Mouse (Mus musculus): ENCODE results near the gene Trpc4ap.

GRCm38 (mm10) chr2:155707251-155707650 is 15.1 kb upstream of the Trpc4ap start:
- TF ChIP-seq TAL1 (IDR thresholded peaks at IDR 0.05; ENCODE audit: low read length) (no peak), ZNF384 (IDR thresholded peaks at IDR 0.05; ENCODE audit: low read depth, low read length) (no peak), CTCF (IDR thresholded peaks at IDR 0.05 in 2 of 3, conservative IDR thresholded peaks at IDR 0.05 in 1 of 3; ENCODE audit: control insufficient read depth in 1 of 3, insufficient read depth in 1 of 3, low read depth in 2 of 3, low read length in 3 of 3, poor library complexity in 1 of 3, severe bottlenecking in 1 of 3) (no peak), EP300 (IDR thresholded peaks at IDR 0.05; ENCODE audit: low read depth in 1 of 2, low read length in 2 of 2) (no peak), POLR2A (IDR thresholded peaks at IDR 0.05; ENCODE audit: control insufficient read depth in 1 of 2, insufficient read depth in 1 of 2, low read depth in 1 of 2, low read length in 2 of 2, poor library complexity in 1 of 2) (no peak), CHD2 (IDR thresholded peaks at IDR 0.05; ENCODE audit: low read length) (no peak)
